Mouse (Mus musculus) embryonic stem cell, embryonic (primary cell): ENCODE data around the gene Mical1.

ENCODE experiments used
- CTCF ChIA-PET, 4 experiments: fragments of 300-600 bp in 2 of 4; fragments of 350-600 bp in 2 of 4; sonication (Branson Sonifier 250); formaldehyde crosslinking; loops; one replicate each; lab custom pipeline; 2022; ENCODE audit warnings: inconsistent platforms in 2 of 4; lab: Charles Lee
- POLR2A ChIA-PET, 4 experiments: fragments of 300-600 bp in 2 of 4; fragments of 350-600 bp in 2 of 4; sonication (Branson Sonifier 250); formaldehyde crosslinking; loops; one replicate each; lab custom pipeline; 2022; ENCODE audit warnings: antibody characterized with exemption in 4 of 4, inconsistent platforms in 1 of 4; lab: Charles Lee

The Mical1 gene

DNA sequence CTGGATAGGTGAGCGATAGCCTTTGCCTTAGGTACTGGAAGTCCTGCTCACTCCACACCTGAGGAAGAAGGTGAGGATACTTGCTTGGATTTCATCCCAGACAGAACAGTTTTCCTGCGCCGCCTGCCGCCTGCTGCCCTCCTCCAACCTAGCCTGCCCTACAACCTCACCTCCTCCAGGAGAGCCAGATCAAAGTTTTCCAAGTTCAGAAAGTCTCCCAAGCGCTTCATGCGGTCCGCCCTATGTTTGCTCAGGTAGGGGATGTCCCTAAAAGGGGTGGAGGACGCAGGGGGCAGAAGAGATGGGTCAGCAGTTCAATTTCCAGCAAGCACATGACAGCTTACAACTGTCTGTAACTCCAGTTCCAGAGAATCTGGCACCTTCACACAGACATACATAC lies 13.2 kb downstream of the Mical1 start:
- POLR2A ChIA-PET = interaction anchor here in 3 of 4 experiments (0.5 to 6.5 kb wide), 30 partner anchors 8 to 396 kb away, joined by 3 to 45 read pairs (median 4); partner anchors contain the start of genes Zbtb24 (in 3 of the 3), Mical1 (in 2 of the 3), Ak9 (in 1 of the 3) and Cd164 (in 1 of the 3)
- CTCF ChIA-PET = interaction anchor here in 2 of 4 experiments (0.5 to 1.9 kb wide), 4 partner anchors 12 to 1089 kb away, joined by 3 to 8 read pairs (median 3); no protein-coding TSS in a partner anchor

DNA sequence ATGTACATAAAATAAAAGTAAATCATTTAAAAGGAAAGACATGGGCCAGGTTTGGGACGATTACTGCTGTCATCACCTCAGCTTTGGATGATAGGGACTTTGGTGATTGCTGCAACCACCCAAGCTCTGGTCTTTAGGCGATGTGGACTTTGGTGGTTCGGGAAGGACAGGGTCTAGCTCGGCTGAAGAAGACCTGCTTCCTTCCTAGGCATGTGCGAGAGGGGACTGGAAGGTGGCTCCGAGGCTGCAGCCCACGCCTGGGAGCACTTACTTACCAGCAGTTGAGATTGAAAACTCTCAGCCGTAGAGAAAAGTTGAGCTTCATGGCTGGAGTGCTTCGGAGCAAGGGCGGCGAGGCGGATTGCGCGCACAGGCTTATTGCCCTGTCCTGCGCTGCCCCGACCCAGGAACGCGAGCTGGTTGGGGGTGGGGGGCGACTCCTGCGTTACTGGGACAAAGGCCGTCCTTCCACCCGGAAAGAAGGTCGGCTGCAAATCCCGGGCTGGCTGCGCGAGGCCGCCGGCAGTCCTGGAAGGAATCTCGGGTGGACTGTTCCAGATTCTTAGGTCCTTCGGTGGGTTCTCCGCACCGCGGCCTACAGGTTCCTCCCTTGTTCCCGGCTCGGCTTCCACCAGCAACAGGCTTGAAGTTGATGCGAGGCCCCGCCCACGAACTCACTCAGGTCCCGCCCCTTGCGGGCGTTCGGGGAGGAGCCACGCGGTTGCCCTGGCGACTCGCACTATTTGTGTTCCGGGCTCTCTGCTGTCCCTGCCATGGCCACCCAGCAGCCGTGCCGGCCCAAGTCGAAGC lies 13.8 kb downstream of the Mical1 start, which contains the start of the genes Smpd2 and Ppil6:
TSS of gene Smpd2 (minus strand) at position 662 of the 810 bp plus-strand sequence.
TSS of gene Ppil6 (plus strand) at position 732 of the 810 bp plus-strand sequence.
- CTCF ChIA-PET = interaction anchor here in 2 of 4 experiments (0.5 to 1.9 kb wide), 4 partner anchors 12 to 1089 kb away, joined by 3 to 8 read pairs (median 3); no protein-coding TSS in a partner anchor
- POLR2A ChIA-PET = interaction anchor here (0.5 to 6.5 kb wide), 38 partner anchors 8 to 1421 kb away, joined by 3 to 45 read pairs (median 4); partner anchors contain the start of genes Zbtb24 (in 3 of the 4), Mical1 (in 2 of the 4), Ak9 (in 1 of the 4) and Cd164 (in 1 of the 4)

DNA sequence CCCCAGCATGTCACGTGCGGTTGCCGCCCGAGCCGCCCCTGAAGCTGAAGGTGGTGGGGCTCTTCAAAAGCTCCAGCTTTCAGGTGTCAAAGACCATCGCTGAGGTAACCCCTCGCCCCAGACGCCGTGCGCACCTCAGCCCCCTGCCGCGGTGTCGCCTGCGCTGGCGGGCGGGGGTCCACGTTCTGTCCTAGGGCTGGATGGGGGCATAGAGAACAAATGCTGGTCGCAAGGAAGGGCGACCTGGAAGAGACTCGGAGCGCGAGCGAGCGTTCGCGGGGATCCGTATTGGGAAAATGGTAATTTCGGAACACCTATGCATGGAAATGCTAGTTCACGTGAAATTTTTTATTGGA lies 14.4 kb downstream of the Mical1 start:
- ChIA-PET CTCF (interaction anchor here in 1 of 4 experiments (1.1 to 1.9 kb wide), 2 partner anchors 13 to 56 kb away, joined by 3 to 8 read pairs; no protein-coding TSS in a partner anchor), POLR2A (interaction anchor here in 3 of 4 experiments (0.6 to 6.5 kb wide), 32 partner anchors 9 to 187 kb away, joined by 3 to 45 read pairs (median 4); partner anchors contain the start of genes Zbtb24 (in 3 of the 3), Mical1 (in 2 of the 3), Ak9 (in 1 of the 3) and Cd164 (in 1 of the 3))

DNA sequence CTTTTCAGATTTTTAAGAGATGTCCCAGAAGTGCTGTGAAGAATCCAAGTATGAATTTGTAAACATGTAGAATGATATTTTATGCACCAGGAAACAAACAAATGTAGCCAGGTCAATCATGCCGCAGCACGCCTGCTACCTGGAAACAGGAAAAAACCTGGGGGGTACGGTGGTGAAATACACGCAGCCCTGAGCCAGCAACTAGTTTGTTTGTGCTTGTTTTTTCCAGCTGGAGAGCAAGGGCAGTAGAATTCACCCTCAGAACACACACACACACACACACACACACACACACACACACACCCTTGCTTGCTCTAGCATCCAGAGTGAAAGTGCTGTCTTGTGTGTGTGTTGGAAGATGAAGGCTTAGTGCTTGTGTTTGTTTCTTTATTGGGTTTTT lies 15.0 kb downstream of the Mical1 start:
- ChIA-PET POLR2A (interaction anchor here in 2 of 4 experiments (0.6 to 6.5 kb wide), 15 partner anchors 10 to 543 kb away, joined by 3 to 45 read pairs (median 5); partner anchors contain the start of genes Cd164 (in 1 of the 2), Mical1 (in 1 of the 2) and Zbtb24 (in 1 of the 2)), CTCF (interaction anchor here in 1 of 4 experiments (0.6 kb wide), 1 partner anchor 199 kb away, joined by 4 read pairs; no protein-coding TSS in a partner anchor)

DNA sequence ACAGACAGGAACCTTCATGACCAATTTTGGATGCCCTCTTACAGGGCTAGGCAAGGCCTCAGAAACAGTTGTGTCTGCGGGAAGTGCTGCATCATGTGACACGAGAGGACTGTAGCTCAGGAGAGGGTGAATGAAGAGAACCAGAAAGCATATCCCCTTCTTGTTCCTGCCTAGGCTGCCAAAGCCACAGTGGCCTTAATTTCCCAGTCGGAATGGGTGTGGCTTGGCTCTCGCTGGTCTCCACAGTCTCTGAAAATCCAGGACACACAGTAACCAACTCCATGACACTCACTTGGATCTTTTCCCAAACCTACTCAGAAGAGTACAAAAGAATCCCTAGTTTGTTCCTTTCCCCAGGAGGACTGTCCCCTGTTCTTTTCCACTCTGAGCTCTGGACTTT lies 24.8 kb downstream of the Mical1 start:
- CTCF ChIA-PET = interaction anchor here in 3 of 4 experiments (1.2 to 1.6 kb wide), 4 partner anchors 9 to 182 kb away, joined by 3 to 5 read pairs (median 3); no protein-coding TSS in a partner anchor
- POLR2A ChIA-PET = interaction anchor here in 3 of 4 experiments (0.5 to 8.1 kb wide), 27 partner anchors 11 to 828 kb away, joined by 3 to 65 read pairs (median 4); partner anchors contain the start of genes Cd164 (in 2 of the 3), Ppil6 (in 2 of the 3), Smpd2 (in 2 of the 3) and Zbtb24 (in 2 of the 3)

DNA sequence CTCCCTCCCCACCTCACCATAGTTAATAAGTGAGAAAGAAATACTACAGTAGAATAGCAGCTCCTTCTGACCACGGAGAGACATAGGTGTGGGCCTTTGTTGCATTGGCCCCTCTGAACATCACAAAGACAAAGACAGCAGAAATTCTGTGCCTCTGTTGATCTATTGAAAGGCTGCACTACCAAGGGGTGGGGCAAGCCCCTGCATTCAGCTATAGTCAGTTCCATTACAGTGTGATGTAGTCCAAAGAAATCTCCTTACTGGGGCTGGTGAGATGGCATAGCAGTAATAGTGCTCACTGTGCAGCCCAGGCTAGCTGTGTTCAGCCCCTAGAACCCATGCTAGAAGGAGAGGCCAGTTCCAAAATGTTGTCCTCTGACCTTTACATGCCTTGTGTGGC lies 28.9 kb downstream of the Mical1 start:
- ChIA-PET POLR2A (interaction anchor here in 3 of 4 experiments (0.6 to 8.1 kb wide), 22 partner anchors 10 to 225 kb away, joined by 3 to 65 read pairs (median 4); partner anchors contain the start of genes Cd164 (in 3 of the 3) and Zbtb24 (in 3 of the 3)), CTCF (interaction anchor here (0.6 to 4.3 kb wide), 34 partner anchors 13 to 601 kb away, joined by 3 to 48 read pairs (median 5); partner anchors contain the start of genes Cd164 (in 2 of the 4) and Ak9 (in 1 of the 4))

DNA sequence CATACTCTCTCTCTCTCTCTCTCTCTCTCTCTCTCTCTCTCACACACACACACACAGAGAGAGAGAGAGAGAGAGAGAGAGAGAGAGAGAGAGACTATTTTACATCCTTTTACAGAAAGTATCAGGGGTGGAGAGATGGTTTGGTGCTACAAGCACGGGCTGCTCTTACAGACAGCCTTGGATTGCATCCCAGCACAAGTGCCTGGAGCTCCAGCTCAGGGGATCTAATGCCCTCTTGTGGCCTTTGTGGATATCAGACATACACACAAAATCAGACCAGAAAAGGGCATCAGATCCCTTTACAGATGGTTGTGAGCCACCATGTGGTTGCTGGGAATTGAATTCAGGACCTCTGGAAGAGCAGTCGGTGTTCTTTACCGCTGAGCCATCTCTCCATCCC lies 29.3 kb downstream of the Mical1 start:
- CTCF ChIA-PET = interaction anchor here (0.6 to 4.3 kb wide), 40 partner anchors 13 to 792 kb away, joined by 3 to 48 read pairs (median 5); partner anchors contain the start of genes Cd164 (in 2 of the 4) and Ak9 (in 1 of the 4)
- POLR2A ChIA-PET = interaction anchor here (0.6 to 8.1 kb wide), 23 partner anchors 13 to 1165 kb away, joined by 3 to 65 read pairs (median 6); partner anchors contain the start of genes Cd164 (in 3 of the 4) and Zbtb24 (in 3 of the 4)

DNA sequence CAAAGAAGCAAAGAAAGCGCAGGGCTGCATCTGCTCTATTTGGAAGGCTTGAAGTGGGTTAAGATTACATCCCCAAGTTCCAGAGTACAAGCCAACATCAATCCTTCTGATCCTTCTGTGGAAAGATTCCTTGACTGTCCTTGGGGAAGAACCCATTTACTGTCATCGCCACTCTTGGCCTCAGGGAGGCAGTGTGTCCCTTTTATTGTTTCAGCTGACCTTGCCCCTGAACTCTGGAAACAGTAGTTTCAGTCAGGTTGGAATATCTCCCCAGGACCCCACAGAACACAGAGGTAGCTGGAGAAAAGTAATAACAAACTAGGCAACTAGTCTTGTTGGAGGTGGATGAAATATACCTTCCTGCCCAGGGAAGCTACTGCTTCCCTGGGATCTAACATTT lies 33.0 kb downstream of the Mical1 start:
- ChIA-PET CTCF (interaction anchor here (0.6 to 1.8 kb wide), 16 partner anchors 8 to 786 kb away, joined by 3 to 13 read pairs (median 4); partner anchors contain the start of gene Cd164 (in 1 of the 4)), POLR2A (interaction anchor here in 3 of 4 experiments (0.9 to 2.6 kb wide), 6 partner anchors 10 to 174 kb away, joined by 4 to 14 read pairs (median 8); partner anchors contain the start of gene Cd164 (in 3 of the 3))

DNA sequence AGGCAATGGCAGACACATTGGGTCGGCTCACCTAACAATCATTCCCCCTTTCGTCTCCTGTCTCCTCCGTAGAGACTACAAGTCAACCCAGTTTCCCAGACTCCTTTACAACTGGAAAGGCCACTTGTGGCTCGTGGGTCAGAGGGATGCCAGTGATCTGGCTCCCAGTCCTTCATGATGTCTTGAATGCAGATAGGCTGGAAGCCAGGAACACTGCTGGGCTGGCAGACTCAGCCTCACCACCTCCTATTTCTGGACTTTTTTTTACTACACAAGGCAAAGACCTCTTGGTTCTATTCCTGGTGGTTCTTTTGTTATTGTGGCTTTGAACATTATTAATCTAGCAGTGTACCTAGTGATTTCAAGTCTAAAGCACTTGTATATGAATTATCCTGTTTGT lies 38.2 kb downstream of the Mical1 start:
- CTCF ChIA-PET = interaction anchor here in 2 of 4 experiments (0.9 kb wide), 2 partner anchors 176 kb away, joined by 4 read pairs; no protein-coding TSS in a partner anchor
- POLR2A ChIA-PET = interaction anchor here in 1 of 4 experiments (0.5 to 1.3 kb wide), 3 partner anchors 10 to 166 kb away, joined by 3 read pairs; no protein-coding TSS in a partner anchor

DNA sequence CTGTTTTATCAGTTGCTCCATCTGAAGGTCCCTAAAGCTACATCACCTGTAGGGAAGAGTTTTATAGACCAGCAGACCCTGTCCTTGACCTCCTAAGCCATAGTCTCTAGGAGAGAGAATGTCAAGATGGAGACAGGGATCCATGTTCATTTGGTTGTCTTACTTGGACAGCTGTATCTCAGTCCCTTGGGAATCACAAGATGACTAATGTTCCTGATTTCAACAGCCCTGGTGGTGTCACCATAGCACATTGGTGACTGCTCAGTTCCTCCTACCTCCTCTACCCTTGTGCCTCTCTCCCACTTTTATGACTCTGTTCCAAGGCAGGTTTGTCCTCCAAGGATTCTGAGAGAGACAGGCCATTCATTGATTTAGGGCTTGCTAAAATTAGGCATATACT lies 38.8 kb downstream of the Mical1 start:
- POLR2A ChIA-PET = interaction anchor here in 3 of 4 experiments (0.9 to 1.5 kb wide), 6 partner anchors 10 to 175 kb away, joined by 3 to 5 read pairs (median 4); no protein-coding TSS in a partner anchor
- CTCF ChIA-PET = interaction anchor here in 1 of 4 experiments (1.8 kb wide), 1 partner anchor 168 kb away, joined by 6 read pairs; no protein-coding TSS in a partner anchor

DNA sequence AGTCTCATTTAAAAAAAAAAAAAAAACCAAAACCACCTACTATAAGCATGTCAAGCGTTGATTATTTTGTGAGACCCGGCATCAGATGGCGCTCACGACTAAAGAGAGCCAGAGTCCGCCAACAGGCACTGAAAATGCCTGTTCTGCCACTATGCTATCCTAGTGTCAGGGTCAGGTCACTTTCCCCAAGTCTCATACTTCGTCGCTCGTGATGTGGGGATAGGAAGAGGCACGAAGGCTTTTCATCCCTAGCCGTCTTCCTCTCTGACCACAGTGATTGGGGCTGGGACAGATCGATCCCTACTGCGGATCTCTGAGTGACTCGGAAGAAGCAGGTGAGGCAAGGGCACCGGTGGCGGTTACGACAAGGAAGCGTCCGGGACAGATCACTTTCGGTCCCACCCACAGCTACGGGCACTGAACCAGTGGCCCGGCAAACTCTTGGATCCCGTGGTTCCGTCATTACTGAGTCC lies 42.4 kb downstream of the Mical1 start:
- POLR2A ChIA-PET = interaction anchor here (0.5 to 6.5 kb wide), 196 partner anchors 8 to 1787 kb away, joined by 3 to 94 read pairs (median 5); partner anchors contain the start of genes Zbtb24 (in 3 of the 4), Ak9 (in 2 of the 4), Cdc40 (in 2 of the 4) and Gtf3c6 (in 2 of the 4)
- CTCF ChIA-PET = interaction anchor here (0.6 to 2.6 kb wide), 31 partner anchors 9 to 369 kb away, joined by 3 to 22 read pairs (median 4); partner anchors contain the start of gene Ak9 (in 1 of the 4)

DNA sequence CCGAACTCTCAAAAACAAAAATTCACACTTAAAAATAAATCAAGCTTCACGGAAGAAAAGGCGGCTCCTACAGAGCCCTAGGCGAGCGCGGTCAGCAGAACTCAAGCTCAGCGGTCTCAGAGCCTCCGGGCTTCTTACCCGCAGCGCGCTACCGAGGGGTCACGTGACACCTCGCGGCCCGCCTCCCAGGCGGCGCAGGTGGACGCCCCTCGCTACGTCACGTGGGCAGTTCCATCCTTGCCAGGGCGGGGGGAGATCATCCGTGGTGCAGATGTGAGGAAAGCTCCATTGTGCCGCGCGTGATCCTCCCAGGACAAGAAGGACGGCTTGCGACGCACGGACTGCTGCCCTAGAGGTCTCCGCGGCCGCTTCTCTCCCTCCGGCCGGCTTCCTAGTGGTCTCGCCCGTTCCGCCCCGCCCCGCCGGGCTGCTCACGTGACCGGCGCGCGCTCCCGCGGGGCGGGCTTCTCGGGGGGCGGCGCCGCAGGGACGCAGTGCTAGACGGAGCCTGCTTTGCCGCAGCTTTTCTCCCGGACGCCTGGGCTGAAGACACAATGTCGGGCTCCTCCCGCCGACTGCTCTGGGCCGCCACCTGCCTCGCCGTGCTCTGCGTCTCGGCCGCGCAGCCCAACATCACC lies 43.0 kb downstream of the Mical1 start, which contains the start of gene Cd164:
TSS of gene Cd164 (plus strand) at position 434 of the 638 bp plus-strand sequence.
- POLR2A ChIA-PET = interaction anchor here (0.5 to 6.5 kb wide), 207 partner anchors 8 to 1788 kb away, joined by 3 to 94 read pairs (median 5); partner anchors contain the start of genes Zbtb24 (in 3 of the 4), Ak9 (in 2 of the 4), Cdc40 (in 2 of the 4) and Gtf3c6 (in 2 of the 4)
- CTCF ChIA-PET = interaction anchor here (0.5 to 2.6 kb wide), 23 partner anchors 10 to 368 kb away, joined by 3 to 22 read pairs (median 5); partner anchors contain the start of gene Ak9 (in 1 of the 4)

DNA sequence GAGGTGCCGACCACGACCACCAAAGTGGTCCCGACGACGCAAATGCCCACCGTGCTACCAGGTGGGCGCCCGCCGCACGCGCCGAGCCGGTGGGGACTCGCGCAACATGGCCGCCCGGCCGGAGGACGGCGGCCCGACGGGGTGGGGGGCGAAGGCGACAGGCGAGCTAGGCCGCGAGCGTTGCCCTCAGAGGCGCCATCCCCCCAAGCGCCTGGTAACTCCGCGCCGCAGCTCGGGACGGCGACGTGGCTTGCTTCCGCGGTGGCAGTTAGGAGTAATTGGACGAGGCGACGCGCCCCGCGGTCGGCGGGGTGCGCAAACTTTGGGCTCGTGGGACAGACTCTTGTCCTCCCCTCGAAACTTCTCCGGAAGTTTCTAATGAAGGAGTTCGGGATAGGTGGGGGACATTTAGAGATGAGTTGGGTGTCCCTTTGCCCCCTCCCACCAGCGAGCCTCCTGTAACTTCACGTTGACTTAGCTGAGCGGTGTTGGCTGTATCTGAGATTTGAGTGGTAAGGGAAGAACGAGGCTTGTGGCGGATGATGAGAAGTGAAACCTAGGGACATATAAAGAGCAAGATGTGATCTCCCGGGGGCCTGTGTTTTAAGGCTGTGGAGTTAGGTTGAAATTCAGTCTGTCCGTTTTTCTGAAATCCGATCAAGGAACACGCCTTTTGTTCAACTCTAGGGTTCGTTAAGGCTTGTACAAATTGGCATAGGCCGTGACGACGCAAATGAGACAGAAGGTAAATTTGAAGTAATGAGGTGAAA lies 43.7 kb downstream of the Mical1 start:
- POLR2A ChIA-PET = interaction anchor here (0.7 to 6.5 kb wide), 132 partner anchors 8 to 1788 kb away, joined by 3 to 94 read pairs (median 6); partner anchors contain the start of genes Mical1 (in 2 of the 4), Zbtb24 (in 2 of the 4), Ak9 (in 1 of the 4) and Ccdc162 (in 1 of the 4)
- CTCF ChIA-PET = interaction anchor here (1.0 to 2.6 kb wide), 11 partner anchors 10 to 216 kb away, joined by 3 to 22 read pairs (median 7); partner anchors contain the start of gene Ak9 (in 1 of the 4)

DNA sequence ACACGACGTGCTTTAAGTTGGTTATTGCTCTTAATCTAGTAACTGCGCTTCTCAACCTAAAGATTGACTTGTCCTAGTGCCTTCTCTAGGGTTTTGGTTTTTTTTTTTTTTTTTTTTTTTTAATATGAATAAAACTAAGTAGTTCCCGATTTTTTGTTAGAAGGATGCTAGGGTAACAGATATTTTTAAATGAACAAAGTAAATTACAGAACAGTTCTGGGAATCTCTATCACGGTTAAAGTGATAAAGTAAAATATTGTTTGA lies 44.2 kb downstream of the Mical1 start:
- POLR2A ChIA-PET = interaction anchor here (0.8 to 6.5 kb wide), 40 partner anchors 8 to 1263 kb away, joined by 3 to 94 read pairs (median 9); partner anchors contain the start of genes Mical1 (in 1 of the 4), Sec63 (in 1 of the 4) and Snx3 (in 1 of the 4)
- CTCF ChIA-PET = interaction anchor here in 2 of 4 experiments (2.2 to 2.6 kb wide), 3 partner anchors 11 to 162 kb away, joined by 6 to 19 read pairs (median 8); no protein-coding TSS in a partner anchor

DNA sequence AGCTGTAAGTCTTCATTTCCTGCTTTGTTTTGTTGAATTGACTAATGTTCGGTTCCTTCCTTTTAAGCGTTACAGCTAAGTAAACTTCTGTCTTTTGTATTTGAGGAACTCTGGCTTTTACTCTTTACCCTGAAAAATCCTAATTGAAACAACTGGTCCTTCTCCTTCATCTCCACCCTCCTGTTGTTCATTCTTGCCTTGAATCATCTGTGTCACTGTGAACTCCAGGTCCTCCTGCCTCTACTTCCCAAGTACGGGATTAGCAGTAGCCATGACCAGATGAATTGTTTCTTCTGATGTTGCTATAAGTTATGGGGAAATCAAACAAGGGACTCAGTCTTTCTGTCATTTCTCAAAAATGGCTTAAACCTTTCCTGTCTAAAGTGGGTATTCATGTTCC lies 47.3 kb downstream of the Mical1 start:
- CTCF ChIA-PET = interaction anchor here in 1 of 4 experiments (0.6 kb wide), 1 partner anchor 125 kb away, joined by 4 read pairs; no protein-coding TSS in a partner anchor

More for the DNA sequence above, 47.3 kb downstream of the Mical1 start:
- POLR2A ChIA-PET = interaction anchor here in 3 of 4 experiments (0.6 to 6.1 kb wide), 17 partner anchors 10 to 1593 kb away, joined by 3 to 94 read pairs (median 4); partner anchors contain the start of gene Zbtb24 (in 1 of the 3)
